In the genomic region with DNA sequence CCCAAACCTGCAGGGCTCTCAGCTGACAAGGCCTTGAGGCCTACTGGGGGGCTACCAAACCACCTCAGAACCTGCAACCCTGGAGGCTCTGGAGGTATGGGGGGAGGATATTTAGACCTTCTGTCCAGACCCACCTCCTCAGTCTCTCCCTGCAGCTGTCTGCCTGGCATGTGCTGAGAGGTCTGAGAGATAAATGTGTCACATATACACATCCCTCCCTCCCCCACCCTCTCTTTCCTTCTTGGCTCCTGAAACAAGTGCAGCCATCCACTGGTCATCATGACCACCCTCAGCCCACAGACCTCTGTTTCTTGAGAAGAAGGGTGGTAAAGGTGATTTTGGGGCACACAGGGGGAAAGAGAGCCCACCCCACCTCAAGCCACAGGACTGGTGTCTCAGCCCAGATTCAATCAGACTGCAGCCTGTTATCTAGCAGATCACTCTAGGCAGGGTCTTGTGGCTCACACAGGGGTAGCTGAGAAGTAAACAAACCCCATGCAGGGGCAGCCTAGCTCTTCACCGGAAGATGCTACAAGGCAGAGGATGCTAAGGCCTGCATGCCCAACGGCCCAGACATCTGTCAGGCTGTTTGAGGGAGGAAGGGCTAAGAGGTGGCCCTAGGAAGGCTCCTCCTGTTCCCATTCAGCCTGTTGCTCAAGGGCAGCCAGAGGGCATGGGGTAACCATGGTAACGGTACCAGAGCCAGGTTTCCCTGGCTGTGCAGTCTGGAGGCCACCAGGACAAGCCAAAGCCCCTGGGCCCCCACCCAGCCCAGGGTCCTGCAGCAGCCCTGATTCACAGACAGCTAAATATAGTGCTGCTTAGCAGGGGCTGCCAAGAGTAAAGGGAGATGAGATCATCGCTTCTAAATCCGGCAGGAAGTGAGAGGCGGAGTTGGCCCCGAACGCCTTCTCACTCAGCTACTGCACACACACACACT, we compare ENCODE assay signal across 8 mouse cellular contexts. TPM values are rescaled to one million over a fixed set of nuclear protein-coding genes. Genes with fewer than 3 reads are reported as not detected.
DNase-seq lines count a peak whose midpoint lies in the region; ATAC-seq and TF ChIP-seq lines count a peak whose summit lies in the region.

No protein-coding gene starts in this region.

- H3K4me1 ChIP-seq in CH12.LX (ENCODE audit: control insufficient read depth in 1 of 2, insufficient read depth in 2 of 2) = peaks cover 37 to 44% of the 10 kb centered on the region in 2 experiments
- H3K4me1 ChIP-seq in forebrain, embryonic 16.5 days (replicated peaks; ENCODE audit: control insufficient read depth, insufficient read depth, low read length) = peaks cover 20% of the 10 kb centered on the region
- H3K4me1 ChIP-seq in liver, embryonic 13.5 days (replicated peaks) = peaks cover 10% of the 10 kb centered on the region
- peaks cover 28% of the 10 kb centered on the region for H3K4me1 ChIP-seq in stomach, embryonic 16.5 days (ENCODE audit: control insufficient read depth, insufficient read depth, low read length)

- intact Hi-C loops in heart, postnatal 14 days (cut with DNase I) = no loop called here

- dilution Hi-C loops in CH12.LX (cut with MboI; ENCODE audit: extremely low pct_ligation_motif_present, extremely low pct_unique_long_range_greater_than_20kb, low sequenced_read_pairs) = no loop called here

- H3K27me3 ChIP-seq in CH12.LX (replicated peaks) = no peaks in the 10 kb centered on the region
- no peaks in the 10 kb centered on the region for H3K27me3 ChIP-seq in forebrain, embryonic 16.5 days (replicated peaks; ENCODE audit: control insufficient read depth, insufficient read depth, low read length)
- peaks cover 12% of the 10 kb centered on the region; the same call in 1 of the 2 replicates for H3K27me3 ChIP-seq in liver, embryonic 13.5 days
- no peaks in the 10 kb centered on the region for H3K27me3 ChIP-seq in stomach, embryonic 16.5 days (ENCODE audit: control insufficient read depth, insufficient read depth, low read length)

- no peaks in the 10 kb centered on the region for H3K79me2 ChIP-seq in CH12.LX (replicated peaks; ENCODE audit: control insufficient read depth, extremely low read depth, insufficient read depth, poor library complexity, severe bottlenecking)

- TF ChIP-seq POLR2A in CH12.LX (IDR thresholded peaks at IDR 0.05; ENCODE audit: low read depth, low read length) = peak; percentile 46

- no peaks in the 10 kb centered on the region for H3K9me3 ChIP-seq in CH12.LX (replicated peaks; ENCODE audit: low read length)
- no peaks in the 10 kb centered on the region for H3K9me3 ChIP-seq in forebrain, embryonic 16.5 days (ENCODE audit: control insufficient read depth, low read length)
- no peaks in the 10 kb centered on the region for H3K9me3 ChIP-seq in liver, embryonic 13.5 days (replicated peaks)
- H3K9me3 ChIP-seq in stomach, embryonic 16.5 days (replicated peaks; ENCODE audit: control insufficient read depth, low read length) = no peaks in the 10 kb centered on the region

- ATAC-seq in forebrain, embryonic 16.5 days = peak; percentile 93
- ATAC-seq in liver, embryonic 13.5 days (ENCODE audit: low read depth) = 0 out of 2 replicates have a peak, but pooled peaks have one; percentile 29
- ATAC-seq in stomach, embryonic 16.5 days (ENCODE audit: insufficient read depth, low FRiP score) = peak; percentile 91

- H3K36me3 ChIP-seq in CH12.LX (replicated peaks in 1 of 2; ENCODE audit: control insufficient read depth in 1 of 2, insufficient read depth in 1 of 2, low read length in 1 of 2) = peaks cover 0 to 2% of the 10 kb centered on the region in 2 experiments
- H3K36me3 ChIP-seq in forebrain, embryonic 16.5 days (ENCODE audit: control insufficient read depth, insufficient read depth) = no peaks in the 10 kb centered on the region; the same call in 1 of the 2 replicates
- H3K36me3 ChIP-seq in liver, embryonic 13.5 days = no peaks in the 10 kb centered on the region
- H3K36me3 ChIP-seq in stomach, embryonic 16.5 days (ENCODE audit: control insufficient read depth, insufficient read depth, low read length) = no peaks in the 10 kb centered on the region

- H3K4me2 ChIP-seq in CH12.LX (ENCODE audit: insufficient read depth, low read depth, poor library complexity, severe bottlenecking) = peak overlapping the region; percentile 59
- H3K4me2 ChIP-seq in forebrain, embryonic 16.5 days (ENCODE audit: low read length) = no peak overlapping the region
- H3K4me2 ChIP-seq in liver, embryonic 13.5 days = no peak overlapping the region
- H3K4me2 ChIP-seq in stomach, embryonic 16.5 days (ENCODE audit: low read depth, low read length) = no peak overlapping the region

- H3K9ac ChIP-seq in CH12.LX (ENCODE audit: insufficient read depth, low read depth) = no peak overlapping the region
- H3K9ac ChIP-seq in forebrain, embryonic 16.5 days (replicated peaks; ENCODE audit: low read depth, low read length) = 0 out of 2 replicates have a peak overlapping the region, but pooled peaks have one; percentile 17
- H3K9ac ChIP-seq in liver, embryonic 13.5 days = no peak overlapping the region
- peak overlapping the region; percentile 61 for H3K9ac ChIP-seq in stomach, embryonic 16.5 days (ENCODE audit: low read length)

- peak; percentile 89 for DNase-seq in CH12.LX (ENCODE audit: extremely low read depth)
- DNase-seq in cerebellum, adult 11-12 months = peak; percentile 91
- DNase-seq in heart, postnatal 14 days = peak; percentile 84 to 91
- DNase-seq in kidney, postnatal 36 days = peak; percentile 78 to 87
- no peak for DNase-seq in liver, embryonic 13.5 days
- peak; percentile 63 to 65 for DNase-seq in natural killer cell, adult 2 months (ENCODE audit: low spot score in 2 of 2)

- no peak for TF ChIP-seq RAD21 in CH12.LX (IDR thresholded peaks at IDR 0.05; ENCODE audit: low read depth, low read length)

- H3K4me3 ChIP-seq in CH12.LX (replicated peaks in 1 of 3; ENCODE audit: low read depth in 2 of 3, low read length in 2 of 3, poor library complexity in 1 of 3) = no peak overlapping the region
- no peak overlapping the region for H3K4me3 ChIP-seq in forebrain, embryonic 16.5 days (replicated peaks; ENCODE audit: low read length)
- H3K4me3 ChIP-seq in liver, embryonic 13.5 days (replicated peaks) = no peak overlapping the region
- no peak overlapping the region for H3K4me3 ChIP-seq in stomach, embryonic 16.5 days (replicated peaks; ENCODE audit: low read length)

- in situ Hi-C loops in CH12.LX (cut with MboI; ENCODE audit: low pct_ligation_motif_present, low pct_unique_long_range_greater_than_20kb, low sequenced_read_pairs) = loop anchor here (5.0 kb wide), 2 partner anchors 197 to 267 kb away; partner anchors contain the start of gene Ddx56

- peak overlapping the region; percentile 60 for H3K27ac ChIP-seq in CH12.LX (ENCODE audit: insufficient read depth, low read depth)
- peak overlapping the region; percentile 85 for H3K27ac ChIP-seq in forebrain, embryonic 16.5 days (ENCODE audit: low read length)
- H3K27ac ChIP-seq in liver, embryonic 13.5 days = 0 out of 2 replicates have a peak overlapping the region, but pooled peaks have one; percentile 24
- peak overlapping the region; percentile 92 for H3K27ac ChIP-seq in stomach, embryonic 16.5 days (ENCODE audit: low read length)

- TF ChIP-seq EP300 in CH12.LX (IDR thresholded peaks at IDR 0.05; ENCODE audit: low read length) = no peak

- TF ChIP-seq CTCF in CH12.LX (conservative IDR thresholded peaks at IDR 0.05 in 1 of 2, IDR thresholded peaks at IDR 0.05 in 1 of 2; ENCODE audit: low read depth in 2 of 2, low read length in 2 of 2) = no peak

- 4% methylated on average over 8 of the region's 8 CpGs for WGBS in forebrain, embryonic 16.5 days
- 5% methylated on average over 8 of the region's 8 CpGs for WGBS in liver, embryonic 13.5 days (ENCODE audit: insufficient replicate concordance)
- WGBS in stomach, embryonic 16.5 days = 11% methylated on average over 8 of the region's 8 CpGs

TF ChIP-seq in CH12.LX, 34 proteins besides CTCF, POLR2A, EP300 and RAD21 (continues in another document):
- TF ChIP-seq ETS1 (conservative IDR thresholded peaks at IDR 0.05; ENCODE audit: low read depth, low read length) (peak; percentile 69; the same call in 1 of the 2 replicates), USF2 (conservative IDR thresholded peaks at IDR 0.05; ENCODE audit: low read depth, low read length) (no peak), SMC3 (IDR thresholded peaks at IDR 0.05; ENCODE audit: low read depth, low read length) (no peak), BHLHE40 (IDR thresholded peaks at IDR 0.05; ENCODE audit: low read depth, low read length) (no peak), TCF12 (IDR thresholded peaks at IDR 0.05; ENCODE audit: low read depth, low read length) (no peak), ZC3H11A (IDR thresholded peaks at IDR 0.05; ENCODE audit: low read depth, low read length) (no peak), IRF4 (IDR thresholded peaks at IDR 0.05; ENCODE audit: low read depth, low read length) (peak; percentile 53), JUND (conservative IDR thresholded peaks at IDR 0.05; ENCODE audit: low read depth, low read length) (peak; percentile 85), PAX5 (IDR thresholded peaks at IDR 0.05; ENCODE audit: low read length) (no peak), MXI1 (IDR thresholded peaks at IDR 0.05; ENCODE audit: low read depth, low read length) (0 out of 2 replicates have a peak, but pooled peaks have one; percentile 14), MEF2A (IDR thresholded peaks at IDR 0.05; ENCODE audit: borderline replicate concordance, low read depth, low read length) (peak; percentile 96), CHD2 (IDR thresholded peaks at IDR 0.05; ENCODE audit: low read length) (0 out of 2 replicates have a peak, but pooled peaks have one; percentile 17), MAX (IDR thresholded peaks at IDR 0.05; ENCODE audit: low read length) (no peak), TBP (conservative IDR thresholded peaks at IDR 0.05; ENCODE audit: low read depth, low read length) (no peak)

RNA-seq across cellular contexts. Expression of gene Ykt6, which starts 44.6 kb away (rescaled TPM):
- total RNA-seq in CH12.LX (2012; rRNA removed) (79.8 and 103 TPM in 2 replicates), CH12.LX (2014; rRNA removed) (95.1 and 95.8 TPM in 2 replicates)
- polyA plus RNA-seq in CH12.LX (2012; ENCODE audit: insufficient read length, low read depth) = 117 and 121 TPM in 2 replicates
- polyA plus RNA-seq in forebrain, embryonic 16.5 days (2015; fragmentation: Nextera tagmentation; extraction: Ambion mirVana) = 93.4 and 111 TPM in 2 replicates
- total RNA-seq in heart, postnatal 14 days (2021) = 10 to 100 TPM; 72.2 to 75.4 TPM
- 22.4 and 23.6 TPM in 2 replicates for polyA plus RNA-seq in liver, embryonic 13.5 days (2015; fragmentation: Nextera tagmentation; extraction: Ambion mirVana)
- polyA plus RNA-seq in stomach, embryonic 16.5 days (2015; fragmentation: Nextera tagmentation; extraction: Ambion mirVana) = 56.2 and 58.1 TPM in 2 replicates

RNA-seq across cellular contexts. Expression of gene Gck, which starts 50.2 kb away (rescaled TPM):
- 0.63 and 0.68 TPM in 2 replicates for total RNA-seq in CH12.LX (2012; rRNA removed)
- 1.0 and 1.2 TPM in 2 replicates for total RNA-seq in CH12.LX (2014; rRNA removed)
- polyA plus RNA-seq in CH12.LX (2012; ENCODE audit: insufficient read length, low read depth) = 1.4 and 2.3 TPM in 2 replicates
- polyA plus RNA-seq in forebrain, embryonic 16.5 days (2015; fragmentation: Nextera tagmentation; extraction: Ambion mirVana) = 5.5 and 8.2 TPM in 2 replicates
- 1 to 10 TPM; 4.6 to 6.6 TPM for total RNA-seq in heart, postnatal 14 days (2021)
- polyA plus RNA-seq in liver, embryonic 13.5 days (2015; fragmentation: Nextera tagmentation; extraction: Ambion mirVana) = 0.30 and 0.31 TPM in 2 replicates
- polyA plus RNA-seq in stomach, embryonic 16.5 days (2015; fragmentation: Nextera tagmentation; extraction: Ambion mirVana) = 3.5 and 3.6 TPM in 2 replicates

Comparison
In these comparisons a context has a peak if more than half of its experiments do, and no peak if none do; other contexts are left out.
1. H3K27ac ChIP-seq: peak in every context shown above with its lines; median percentile 92 in stomach, embryonic 16.5 days; 85 in forebrain, embryonic 16.5 days; 60 in CH12.LX; 24 in liver, embryonic 13.5 days.
2. H3K9ac ChIP-seq: peak in forebrain, embryonic 16.5 days (single experiment) and stomach, embryonic 16.5 days (single experiment); none in CH12.LX (single experiment) and liver, embryonic 13.5 days (single experiment).
3. ATAC-seq: peak in every context shown above with its lines; median percentile 93 in forebrain, embryonic 16.5 days; 91 in stomach, embryonic 16.5 days; 29 in liver, embryonic 13.5 days.